Mouse (Mus musculus): Measurements from ENCODE around the gene Gm7697. TPM values are rescaled to one million over a fixed set of nuclear protein-coding genes. Genes with fewer than 3 reads are reported as not detected.

Gene Gm7697
- polyA plus RNA-seq, 1 experiment from 2014 or later: not detected

Other genes with a start within 250 kb of the Gm7697 start
- gene Gm9495, start 69.4 kb downstream of the Gm7697 start, polyA plus RNA-seq (2015; fragmentation: Nextera tagmentation; extraction: Ambion mirVana): 0.08 TPM in 1 of 2 replicates, not detected in the other
- gene Zfp868, start 102.6 kb upstream of the Gm7697 start, polyA plus RNA-seq (2015; fragmentation: Nextera tagmentation; extraction: Ambion mirVana): 42.0 and 47.7 TPM in 2 replicates
- 2.4 and 3.0 TPM in 2 replicates for gene Zfp964, start 131.5 kb upstream of the Gm7697 start, polyA plus RNA-seq (2015; fragmentation: Nextera tagmentation; extraction: Ambion mirVana)
- gene Zfp869, start 187.7 kb upstream of the Gm7697 start, polyA plus RNA-seq (2015; fragmentation: Nextera tagmentation; extraction: Ambion mirVana): 26.1 and 27.0 TPM in 2 replicates
- gene Zfp963, start 227.0 kb upstream of the Gm7697 start, polyA plus RNA-seq (2015; fragmentation: Nextera tagmentation; extraction: Ambion mirVana): 7.8 and 8.6 TPM in 2 replicates